Mouse (Mus musculus): Measurements from ENCODE around the gene Plcb4. TPM values are rescaled to one million over a fixed set of nuclear protein-coding genes. Genes with fewer than 3 reads are reported as not detected.

Plcb4 gene
- polyA plus RNA-seq, 1 experiment from 2014 or later, result 25.3 TPM

GRCm38 (mm10) chr2:135660816-135661215 is 2.0 kb downstream of the Plcb4 start:
- peak overlapping the region; percentile 23; the same call in 1 of the 2 replicates for H3K4me2 ChIP-seq (ENCODE audit: low read depth, low read length)
- no peak overlapping the region for H3K4me3 ChIP-seq (replicated peaks; ENCODE audit: low read length)
- no peak overlapping the region for H3K27ac ChIP-seq (ENCODE audit: low read length)
- no peaks in the 10 kb centered on the region for H3K27me3 ChIP-seq (ENCODE audit: control insufficient read depth, insufficient read depth, low read length)
- no peak overlapping the region for H3K9ac ChIP-seq (ENCODE audit: low read length)
- H3K9me3 ChIP-seq (replicated peaks; ENCODE audit: control insufficient read depth, low read length), result no peaks in the 10 kb centered on the region
- no peaks in the 10 kb centered on the region for H3K36me3 ChIP-seq (ENCODE audit: control insufficient read depth, insufficient read depth, low read length)
- ATAC-seq (ENCODE audit: insufficient read depth, low FRiP score), result no peak
- WGBS, result 50% methylated on average over 4 of the region's 4 CpGs
- no peaks in the 10 kb centered on the region for H3K4me1 ChIP-seq (ENCODE audit: control insufficient read depth, insufficient read depth, low read length)

DNA sequence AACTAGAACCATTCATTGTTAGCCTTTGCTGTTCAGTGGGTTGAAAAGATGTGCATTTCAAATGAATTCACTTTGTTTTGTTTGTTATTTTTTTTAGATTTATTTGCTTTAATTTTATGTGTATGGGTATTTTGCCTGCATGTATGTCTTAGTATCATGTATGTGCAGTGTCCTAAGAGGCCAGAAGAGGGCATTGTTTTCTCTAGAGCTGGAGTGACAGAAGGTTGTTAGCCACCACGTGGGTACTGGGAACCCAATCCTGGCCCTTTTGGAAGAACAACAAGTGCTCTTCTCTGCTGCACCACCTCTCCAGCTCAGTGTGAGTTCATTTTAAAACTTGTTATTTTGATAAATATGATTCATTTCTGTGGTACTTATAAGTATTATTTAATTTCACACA is 5.0 kb downstream of the Plcb4 start:
- H3K9ac ChIP-seq (ENCODE audit: low read length), result no peak overlapping the region
- no peak overlapping the region for H3K4me3 ChIP-seq (replicated peaks; ENCODE audit: low read length)
- H3K36me3 ChIP-seq (ENCODE audit: control insufficient read depth, insufficient read depth, low read length), result no peaks in the 10 kb centered on the region
- ATAC-seq (ENCODE audit: insufficient read depth, low FRiP score), result no peak
- H3K4me1 ChIP-seq (ENCODE audit: control insufficient read depth, insufficient read depth, low read length), result no peaks in the 10 kb centered on the region
- 76% methylated on average over 1 of the region's 1 CpGs for WGBS
- H3K9me3 ChIP-seq (replicated peaks; ENCODE audit: control insufficient read depth, low read length), result no peaks in the 10 kb centered on the region
- no peak overlapping the region for H3K4me2 ChIP-seq (ENCODE audit: low read depth, low read length)
- no peaks in the 10 kb centered on the region for H3K27me3 ChIP-seq (ENCODE audit: control insufficient read depth, insufficient read depth, low read length)
- H3K27ac ChIP-seq (ENCODE audit: low read length), result no peak overlapping the region

- H3K4me1 ChIP-seq (ENCODE audit: control insufficient read depth, insufficient read depth, low read length), result no peaks in the 10 kb centered on the region
- no peaks in the 10 kb centered on the region for H3K9me3 ChIP-seq (replicated peaks; ENCODE audit: control insufficient read depth, low read length)
- 86% methylated on average over 2 of the region's 2 CpGs for WGBS
- H3K27ac ChIP-seq (ENCODE audit: low read length), result no peak overlapping the region
- H3K36me3 ChIP-seq (ENCODE audit: control insufficient read depth, insufficient read depth, low read length), result no peaks in the 10 kb centered on the region
- H3K4me3 ChIP-seq (replicated peaks; ENCODE audit: low read length), result no peak overlapping the region
- ATAC-seq (ENCODE audit: insufficient read depth, low FRiP score), result no peak
- no peak overlapping the region for H3K4me2 ChIP-seq (ENCODE audit: low read depth, low read length)
- H3K27me3 ChIP-seq (ENCODE audit: control insufficient read depth, insufficient read depth, low read length), result no peaks in the 10 kb centered on the region
- H3K9ac ChIP-seq (ENCODE audit: low read length), result no peak overlapping the region
Measured at GRCm38 (mm10) chr2:135667496-135667895, 8.7 kb downstream of the Plcb4 start.

DNA sequence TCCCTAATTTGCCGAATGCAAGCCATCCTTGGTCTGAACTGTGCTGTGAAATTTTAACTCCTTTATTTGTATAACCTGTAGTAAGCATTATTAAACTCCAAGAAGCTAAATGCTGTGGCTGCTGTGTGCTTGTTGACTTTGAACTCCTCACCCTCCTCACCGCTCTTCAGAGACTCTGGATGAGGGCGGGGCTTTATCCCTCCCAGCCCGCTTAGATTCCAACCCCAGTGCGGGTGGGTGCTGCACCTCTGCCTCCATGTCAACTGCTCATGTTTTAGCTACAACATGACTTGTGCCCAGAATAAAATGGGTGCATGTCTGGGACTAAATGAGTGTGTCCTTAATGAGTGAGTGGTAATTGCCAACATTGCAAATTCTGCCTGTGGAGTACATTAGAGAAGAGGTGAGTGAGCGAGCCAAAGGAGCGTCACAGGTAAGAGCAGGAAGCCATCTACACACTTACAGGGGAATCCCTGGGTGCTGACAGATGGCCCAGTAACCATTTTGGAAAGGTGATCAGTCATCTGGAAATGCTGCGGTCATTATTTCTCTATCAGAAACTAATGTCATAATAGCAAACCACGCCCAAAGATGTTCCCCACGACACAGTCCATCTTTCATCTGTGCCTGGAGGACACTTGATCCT is 13.8 kb downstream of the Plcb4 start:
- Histone ChIP-seq H3K27me3 (ENCODE audit: control insufficient read depth, insufficient read depth, low read length) (no peaks in the 10 kb centered on the region), H3K9ac (ENCODE audit: low read length) (no peak overlapping the region), H3K9me3 (replicated peaks; ENCODE audit: control insufficient read depth, low read length) (no peaks in the 10 kb centered on the region), H3K4me2 (ENCODE audit: low read depth, low read length) (no peak overlapping the region), H3K4me3 (replicated peaks; ENCODE audit: low read length) (no peak overlapping the region), H3K4me1 (ENCODE audit: control insufficient read depth, insufficient read depth, low read length) (no peaks in the 10 kb centered on the region), H3K36me3 (ENCODE audit: control insufficient read depth, insufficient read depth, low read length) (no peaks in the 10 kb centered on the region), H3K27ac (ENCODE audit: low read length) (no peak overlapping the region)
- no peak for ATAC-seq (ENCODE audit: insufficient read depth, low FRiP score)
- WGBS, result 62% methylated on average over 10 of the region's 10 CpGs

GRCm38 (mm10) chr2:135673649-135674048 is 14.8 kb downstream of the Plcb4 start:
- no peak for ATAC-seq (ENCODE audit: insufficient read depth, low FRiP score)
- H3K27ac ChIP-seq (ENCODE audit: low read length), result no peak overlapping the region
- no peak overlapping the region for H3K4me2 ChIP-seq (ENCODE audit: low read depth, low read length)
- H3K4me3 ChIP-seq (replicated peaks; ENCODE audit: low read length), result no peak overlapping the region
- H3K36me3 ChIP-seq (ENCODE audit: control insufficient read depth, insufficient read depth, low read length), result no peaks in the 10 kb centered on the region
- no peaks in the 10 kb centered on the region for H3K27me3 ChIP-seq (ENCODE audit: control insufficient read depth, insufficient read depth, low read length)
- no peaks in the 10 kb centered on the region for H3K4me1 ChIP-seq (ENCODE audit: control insufficient read depth, insufficient read depth, low read length)
- WGBS, result 87% methylated on average over 8 of the region's 8 CpGs
- no peak overlapping the region for H3K9ac ChIP-seq (ENCODE audit: low read length)
- H3K9me3 ChIP-seq (replicated peaks; ENCODE audit: control insufficient read depth, low read length), result no peaks in the 10 kb centered on the region

DNA sequence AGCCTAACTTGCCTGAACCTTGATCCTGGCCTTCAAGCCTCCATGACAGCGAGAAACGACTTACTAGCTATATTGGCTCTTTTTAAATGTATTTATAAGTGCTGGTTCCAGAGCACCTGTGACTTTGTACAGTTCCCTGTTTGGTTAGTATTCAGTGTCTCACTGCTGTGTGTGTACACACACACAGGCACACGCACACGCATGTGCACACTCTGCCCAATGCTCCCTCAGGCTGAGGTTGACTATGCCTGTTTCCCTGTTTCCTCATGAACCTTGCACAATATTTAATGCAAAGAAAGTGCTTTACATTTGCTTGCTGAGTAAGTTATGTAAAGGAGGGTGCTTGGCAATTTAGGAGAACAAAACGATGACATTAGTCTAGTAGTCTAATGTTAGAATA is 16.5 kb downstream of the Plcb4 start:
- no peaks in the 10 kb centered on the region for H3K9me3 ChIP-seq (replicated peaks; ENCODE audit: control insufficient read depth, low read length)
- H3K9ac ChIP-seq (ENCODE audit: low read length), result no peak overlapping the region
- 89% methylated on average over 5 of the region's 5 CpGs for WGBS
- H3K36me3 ChIP-seq (ENCODE audit: control insufficient read depth, insufficient read depth, low read length), result no peaks in the 10 kb centered on the region
- no peak overlapping the region for H3K4me2 ChIP-seq (ENCODE audit: low read depth, low read length)
- no peaks in the 10 kb centered on the region for H3K4me1 ChIP-seq (ENCODE audit: control insufficient read depth, insufficient read depth, low read length)
- H3K4me3 ChIP-seq (replicated peaks; ENCODE audit: low read length), result no peak overlapping the region
- no peaks in the 10 kb centered on the region for H3K27me3 ChIP-seq (ENCODE audit: control insufficient read depth, insufficient read depth, low read length)
- no peak for ATAC-seq (ENCODE audit: insufficient read depth, low FRiP score)
- H3K27ac ChIP-seq (ENCODE audit: low read length), result no peak overlapping the region

DNA sequence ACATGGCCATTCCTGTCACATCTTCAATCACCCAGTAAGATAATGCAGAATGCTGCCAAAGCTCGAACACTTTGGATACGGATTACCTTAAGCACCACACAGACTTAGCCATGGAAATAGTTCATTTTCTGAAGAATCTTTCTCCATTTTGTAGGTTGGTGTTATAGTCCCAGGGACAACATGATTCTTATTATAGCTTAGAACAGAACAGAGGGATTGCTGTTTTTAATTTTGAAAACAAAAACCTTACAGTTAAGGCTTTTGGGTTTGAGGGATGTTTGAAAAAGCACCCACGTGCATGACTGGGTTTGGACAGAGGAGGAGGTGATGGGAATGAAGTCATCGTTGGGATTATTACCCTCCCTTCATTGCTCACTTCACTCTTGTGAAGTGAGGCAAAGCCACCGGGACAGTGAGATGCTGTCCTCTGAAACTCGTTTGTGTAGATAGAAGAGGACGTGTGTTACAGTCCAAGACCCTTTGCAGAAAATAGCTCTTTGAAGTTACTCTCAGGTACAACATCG is 18.2 kb downstream of the Plcb4 start:
- Histone ChIP-seq H3K4me3 (replicated peaks; ENCODE audit: low read length) (no peak overlapping the region), H3K9me3 (replicated peaks; ENCODE audit: control insufficient read depth, low read length) (no peaks in the 10 kb centered on the region), H3K27me3 (ENCODE audit: control insufficient read depth, insufficient read depth, low read length) (no peaks in the 10 kb centered on the region), H3K4me2 (ENCODE audit: low read depth, low read length) (no peak overlapping the region), H3K36me3 (ENCODE audit: control insufficient read depth, insufficient read depth, low read length) (no peaks in the 10 kb centered on the region), H3K27ac (ENCODE audit: low read length) (no peak overlapping the region), H3K4me1 (ENCODE audit: control insufficient read depth, insufficient read depth, low read length) (no peaks in the 10 kb centered on the region), H3K9ac (ENCODE audit: low read length) (no peak overlapping the region)
- 76% methylated on average over 8 of the region's 8 CpGs for WGBS
- no peak for ATAC-seq (ENCODE audit: insufficient read depth, low FRiP score)

DNA sequence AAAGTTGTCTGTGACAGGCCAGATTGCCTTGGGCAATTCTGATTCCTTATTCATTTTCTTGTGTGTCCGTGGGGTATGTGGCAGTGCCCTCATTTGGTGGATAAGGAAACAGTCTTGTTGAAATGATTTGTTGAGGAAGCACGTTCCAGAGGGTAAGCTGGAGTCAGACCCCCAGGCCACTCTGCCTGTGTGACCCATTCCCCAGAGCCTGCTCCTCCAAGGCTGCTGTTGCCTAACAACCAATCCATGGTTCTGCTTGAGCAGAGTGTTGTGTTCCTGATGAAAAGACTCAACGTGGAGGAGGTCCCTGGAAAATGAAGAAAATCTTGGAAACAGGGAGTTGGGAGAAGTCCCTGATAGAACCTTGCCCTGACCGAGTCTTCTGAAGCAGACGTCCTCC is 18.8 kb downstream of the Plcb4 start:
- Histone ChIP-seq H3K4me2 (ENCODE audit: low read depth, low read length) (no peak overlapping the region), H3K27me3 (ENCODE audit: control insufficient read depth, insufficient read depth, low read length) (no peaks in the 10 kb centered on the region), H3K9ac (ENCODE audit: low read length) (no peak overlapping the region), H3K36me3 (ENCODE audit: control insufficient read depth, insufficient read depth, low read length) (no peaks in the 10 kb centered on the region), H3K27ac (ENCODE audit: low read length) (no peak overlapping the region), H3K4me1 (ENCODE audit: control insufficient read depth, insufficient read depth, low read length) (no peaks in the 10 kb centered on the region), H3K9me3 (replicated peaks; ENCODE audit: control insufficient read depth, low read length) (no peaks in the 10 kb centered on the region), H3K4me3 (replicated peaks; ENCODE audit: low read length) (no peak overlapping the region)
- WGBS, result 78% methylated on average over 5 of the region's 5 CpGs
- ATAC-seq (ENCODE audit: insufficient read depth, low FRiP score), result no peak

GRCm38 (mm10) chr2:135680001-135680400 is 21.2 kb downstream of the Plcb4 start:
- H3K36me3 ChIP-seq (ENCODE audit: control insufficient read depth, insufficient read depth, low read length), result no peaks in the 10 kb centered on the region
- WGBS, result 86% methylated on average over 8 of the region's 8 CpGs
- no peak for ATAC-seq (ENCODE audit: insufficient read depth, low FRiP score)
- no peak overlapping the region for H3K9ac ChIP-seq (ENCODE audit: low read length)
- no peaks in the 10 kb centered on the region for H3K4me1 ChIP-seq (ENCODE audit: control insufficient read depth, insufficient read depth, low read length)
- no peaks in the 10 kb centered on the region for H3K9me3 ChIP-seq (replicated peaks; ENCODE audit: control insufficient read depth, low read length)
- no peak overlapping the region for H3K4me2 ChIP-seq (ENCODE audit: low read depth, low read length)
- H3K27ac ChIP-seq (ENCODE audit: low read length), result no peak overlapping the region
- H3K4me3 ChIP-seq (replicated peaks; ENCODE audit: low read length), result no peak overlapping the region
- H3K27me3 ChIP-seq (ENCODE audit: control insufficient read depth, insufficient read depth, low read length), result no peaks in the 10 kb centered on the region

All from stomach, embryonic 16.5 days (tissue).